Mouse (Mus musculus) liver, embryonic 14.5 days (tissue): ENCODE measurements around the gene Gtf2ird2.

Experiments used
- CTCF ChIP-seq: IDR thresholded peaks from 2 replicates; pipeline ENCODE4 v1.5.1; 2016; ENCODE audit warnings: antibody characterized with exemption, low read depth, control low read depth
- EP300 ChIP-seq: IDR thresholded peaks from 2 replicates; pipeline ENCODE4 v1.6.1; 2016; ENCODE audit warnings: antibody characterized with exemption, low read depth

GRCm38 (mm10) chr5:134251083-134251482 lies 67.3 kb downstream of the Gtf2ird2 start:
- TF ChIP-seq EP300 = no peak
- TF ChIP-seq CTCF = no peak
